Mouse (Mus musculus) small intestine, adult 2 months (tissue): Measurements from ENCODE around the gene Tmem209. TPM values are rescaled to one million over a fixed set of nuclear protein-coding genes. Genes with fewer than 3 reads are reported as not detected.

ENCODE experiments used
- H3K27ac ChIP-seq: fragments of 200-500 bp; 2 replicates; pipeline ENCODE4 v1.5.1; 2012; ENCODE audit warnings: low read depth, low read length, control low read depth, inconsistent platforms; ENCODE audit not compliant: insufficient read depth
- H3K27me3 ChIP-seq: fragments of 200-500 bp; 2 replicates; pipeline ENCODE4 v1.6.1; 2012; ENCODE audit warnings: mild to moderate bottlenecking, moderate library complexity, low read length, inconsistent platforms; ENCODE audit not compliant: control insufficient read depth, insufficient read depth
- H3K36me3 ChIP-seq: fragments of 200-500 bp; 2 replicates; pipeline ENCODE4 v1.6.1; 2012; ENCODE audit warnings: mild to moderate bottlenecking, low read length, control low read depth, inconsistent platforms; ENCODE audit not compliant: control insufficient read depth, insufficient read depth
- H3K4me1 ChIP-seq: fragments of 200-500 bp; 2 replicates; pipeline ENCODE4 v1.6.1; 2012; ENCODE audit warnings: low read length, inconsistent platforms, mixed read lengths; ENCODE audit not compliant: control insufficient read depth, insufficient read depth, insufficient read length
- H3K4me3 ChIP-seq: fragments of 200-500 bp; 2 replicates; pipeline ENCODE4 v1.5.1; 2012; ENCODE audit warnings: low read depth, mild to moderate bottlenecking, control low read depth, inconsistent platforms, low read length, moderate library complexity
- CTCF ChIP-seq: fragments of 200-500 bp; IDR thresholded peaks from 2 replicates; pipeline ENCODE4 v1.5.1; 2012; ENCODE audit warnings: low read depth, mild to moderate bottlenecking, control low read depth, inconsistent platforms, low read length, moderate library complexity, mixed read lengths; ENCODE audit not compliant: insufficient replicate concordance, insufficient read length; ENCODE audit errors: extremely low read depth
- POLR2A ChIP-seq: fragments of 200-500 bp; IDR thresholded peaks from 2 replicates; pipeline ENCODE4 v1.6.1; 2012; ENCODE audit warnings: low read depth, mild to moderate bottlenecking, control low read depth, inconsistent platforms, low read length, moderate library complexity
- WGBS: fragments of 180-500 bp; shearing (Covaris S2); methylation state at CpG from one replicate; pipeline ENCODE4 v1.1.7; 2018; 5-methylcytosine and 5-hydroxymethylcytosine counted together
- polyA plus RNA-seq: library from polyadenylated mRNA; depleted of rRNA; stranded (reverse); fragments of >200 nt; gene quantifications from 2 replicates; pipeline ENCODE4 v1.2.3, GENCODE M21; 2012

Tmem209 gene
- polyA plus RNA-seq, 1 experiment = 11.4 TPM

DNA sequence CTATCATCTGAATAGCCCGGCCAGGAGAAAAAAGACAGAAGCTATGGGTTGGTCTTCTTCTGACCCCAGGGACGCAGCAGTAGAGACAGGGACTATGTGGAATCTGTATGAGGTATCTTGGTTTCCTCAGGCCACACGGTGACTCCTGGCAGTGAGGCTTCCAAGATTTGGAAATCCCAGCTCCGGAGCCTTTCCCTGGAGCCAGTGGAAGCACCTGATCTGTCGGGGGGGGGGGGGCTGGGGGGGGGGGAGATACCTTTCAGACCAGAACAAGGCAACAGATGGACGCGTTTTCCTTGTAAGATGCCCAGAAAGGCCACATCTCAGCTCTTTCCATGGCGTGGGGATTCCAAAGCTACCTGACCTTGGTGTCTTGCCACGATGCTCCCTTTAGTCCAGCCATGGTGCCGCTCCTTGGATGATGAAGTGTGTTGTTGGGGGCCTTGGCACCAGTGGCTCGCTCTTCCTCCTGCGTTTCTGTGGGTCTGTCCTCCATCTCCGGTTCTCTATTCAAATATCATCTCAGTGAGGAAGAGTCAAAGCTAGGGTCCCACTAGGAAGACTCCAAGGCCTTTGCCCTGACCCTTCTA, 47.7 kb downstream of the Tmem209 start:
- Histone ChIP-seq H3K4me1 (peaks cover 9% of the 10 kb centered on the region), H3K27ac (no peak overlapping the region), H3K36me3 (no peaks in the 10 kb centered on the region), H3K27me3 (no peaks in the 10 kb centered on the region), H3K4me3 (no peak overlapping the region)
- TF ChIP-seq POLR2A = no peak
- no peak for TF ChIP-seq CTCF
- 87% methylated on average over 13 of the region's 13 CpGs for WGBS

DNA sequence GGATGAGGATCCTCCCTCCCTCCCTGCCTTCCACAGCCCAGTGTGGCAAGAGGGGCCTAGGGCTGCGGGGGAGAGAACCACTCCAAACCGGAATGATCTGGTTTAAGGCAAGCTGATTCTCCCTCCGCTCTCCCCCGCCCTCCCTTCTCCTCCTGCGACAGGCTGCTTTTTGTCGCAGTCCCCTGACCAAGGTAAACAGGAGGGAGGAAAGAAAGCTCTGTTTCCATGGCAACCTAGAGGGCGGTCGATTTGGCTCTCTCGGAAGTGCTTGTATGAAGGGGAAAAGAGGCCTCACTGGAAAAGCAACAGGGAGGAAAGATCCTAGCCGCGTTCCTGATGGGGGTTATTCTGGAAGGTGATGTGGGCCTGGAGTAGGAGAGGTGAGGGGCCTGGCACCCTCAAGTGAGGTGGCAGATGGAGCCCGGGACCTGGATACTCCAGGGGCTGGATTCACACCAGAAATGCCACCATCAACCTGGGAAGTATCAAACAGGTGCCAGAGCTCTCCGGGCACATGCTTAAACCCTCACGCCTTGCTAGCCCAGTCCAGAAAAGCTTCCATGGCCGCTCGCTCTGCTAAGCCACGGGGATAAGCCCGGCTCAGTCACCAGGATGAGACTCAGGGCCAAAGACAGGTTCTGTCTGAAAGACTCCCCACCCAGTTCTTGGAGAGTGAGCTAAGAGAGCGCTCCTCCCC, 48.7 kb downstream of the Tmem209 start:
- no peak overlapping the region for H3K27ac ChIP-seq
- 69% methylated on average over 19 of the region's 19 CpGs for WGBS

DNA sequence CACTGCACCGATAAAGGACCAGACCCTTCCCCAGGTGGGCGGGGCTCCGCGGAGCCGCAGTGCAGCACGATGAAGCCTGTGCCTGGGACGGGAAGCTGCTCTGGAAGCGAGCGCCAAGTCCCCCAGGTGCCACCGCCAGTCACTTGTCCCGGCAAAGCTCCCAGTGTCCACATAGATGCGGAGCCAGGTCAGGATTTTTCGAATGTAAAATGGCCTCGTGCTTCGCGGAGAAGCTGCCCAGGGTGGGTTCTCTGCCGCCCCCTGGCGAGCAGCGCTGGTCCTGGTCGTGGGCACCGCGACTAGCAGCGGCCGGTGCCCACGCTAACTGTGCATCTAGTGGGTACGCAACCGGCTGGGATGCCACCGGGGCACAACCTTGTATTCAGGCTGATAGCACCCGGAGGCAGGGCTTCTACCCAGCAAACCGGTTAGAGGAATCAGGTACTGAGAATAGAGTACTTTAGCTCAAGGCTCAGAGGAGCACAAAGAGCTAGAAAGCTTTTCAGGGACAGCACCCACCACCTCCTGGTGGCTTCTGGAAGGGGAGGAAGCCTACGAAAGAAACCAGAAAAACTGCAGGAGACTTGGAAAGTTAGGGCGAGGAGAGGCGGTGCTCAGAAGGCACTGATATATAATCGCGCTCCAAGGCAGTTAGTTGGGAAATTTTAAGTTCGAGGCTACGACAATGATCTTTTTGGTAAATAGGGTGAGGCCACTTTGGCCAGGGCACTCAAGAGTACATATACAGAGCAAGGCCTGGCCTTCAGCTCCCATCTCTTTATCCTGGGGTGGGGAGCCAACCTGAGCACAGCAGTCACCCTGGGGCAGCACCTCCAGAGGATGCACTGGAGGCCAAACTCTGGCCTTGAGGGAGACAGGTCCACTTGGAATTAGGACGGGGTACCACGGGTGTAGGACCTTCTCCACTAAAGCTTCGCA, 49.5 kb downstream of the Tmem209 start:
- Histone ChIP-seq H3K4me3 (peak overlapping the region; percentile 63), H3K4me1 (peaks cover 9% of the 10 kb centered on the region), H3K36me3 (no peaks in the 10 kb centered on the region), H3K27me3 (no peaks in the 10 kb centered on the region), H3K27ac (no peak overlapping the region)
- peak; percentile 78 for TF ChIP-seq CTCF
- no peak for TF ChIP-seq POLR2A
- WGBS = 15% methylated on average over 40 of the region's 40 CpGs

More for the DNA sequence above, 48.7 kb downstream of the Tmem209 start:
- H3K4me3 ChIP-seq = no peak overlapping the region
- TF ChIP-seq CTCF = no peak
- no peak for TF ChIP-seq POLR2A
- H3K27me3 ChIP-seq = no peaks in the 10 kb centered on the region
- no peaks in the 10 kb centered on the region for H3K36me3 ChIP-seq
- H3K4me1 ChIP-seq = peaks cover 9% of the 10 kb centered on the region

- no peaks in the 10 kb centered on the region for H3K27me3 ChIP-seq
- H3K36me3 ChIP-seq = no peaks in the 10 kb centered on the region
- H3K4me3 ChIP-seq = peak overlapping the region; percentile 63
- 73% methylated on average over 16 of the region's 16 CpGs for WGBS
- no peak overlapping the region for H3K27ac ChIP-seq
- H3K4me1 ChIP-seq = peaks cover 9% of the 10 kb centered on the region
- TF ChIP-seq POLR2A (no peak), CTCF (no peak)
Measured at GRCm38 (mm10) chr6:30459056-30459747, 50.4 kb downstream of the Tmem209 start.

- WGBS = 88% methylated on average over 5 of the region's 5 CpGs
- no peaks in the 10 kb centered on the region for H3K36me3 ChIP-seq
- no peak overlapping the region for H3K27ac ChIP-seq
- H3K4me3 ChIP-seq = no peak overlapping the region
- no peaks in the 10 kb centered on the region for H3K27me3 ChIP-seq
- peaks cover 9% of the 10 kb centered on the region for H3K4me1 ChIP-seq
- no peak for TF ChIP-seq CTCF
- TF ChIP-seq POLR2A = no peak
Measured at GRCm38 (mm10) chr6:30458626-30459025, 51.0 kb downstream of the Tmem209 start.

DNA sequence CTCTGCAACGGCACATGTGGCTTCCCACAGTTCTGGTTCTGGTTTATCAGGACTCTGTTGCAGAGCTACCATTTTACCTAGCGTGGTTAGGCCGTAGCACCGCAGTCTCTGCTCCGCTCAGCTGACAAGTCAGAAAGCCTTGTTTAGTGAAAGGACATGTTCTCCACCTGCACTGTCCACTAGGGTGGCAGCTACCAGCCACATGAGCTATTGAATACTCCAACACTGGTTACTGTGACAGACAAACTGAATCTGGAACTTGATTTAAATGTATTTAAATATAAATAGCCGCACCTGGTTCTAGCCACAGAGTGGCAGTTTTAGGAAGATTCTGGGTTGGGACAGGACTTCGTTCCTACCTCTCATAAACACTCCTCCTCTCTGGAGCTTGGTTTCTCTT, 52.6 kb downstream of the Tmem209 start:
- H3K36me3 ChIP-seq = peaks cover 8% of the 10 kb centered on the region; the same call in 1 of the 2 replicates
- no peaks in the 10 kb centered on the region for H3K27me3 ChIP-seq
- TF ChIP-seq CTCF (no peak), POLR2A (no peak)
- H3K27ac ChIP-seq = no peak overlapping the region
- 90% methylated on average over 7 of the region's 7 CpGs for WGBS
- H3K4me1 ChIP-seq = peaks cover 3% of the 10 kb centered on the region
- no peak overlapping the region for H3K4me3 ChIP-seq
